ENCODE assay signal across 18 mouse cellular contexts in the genomic region with DNA sequence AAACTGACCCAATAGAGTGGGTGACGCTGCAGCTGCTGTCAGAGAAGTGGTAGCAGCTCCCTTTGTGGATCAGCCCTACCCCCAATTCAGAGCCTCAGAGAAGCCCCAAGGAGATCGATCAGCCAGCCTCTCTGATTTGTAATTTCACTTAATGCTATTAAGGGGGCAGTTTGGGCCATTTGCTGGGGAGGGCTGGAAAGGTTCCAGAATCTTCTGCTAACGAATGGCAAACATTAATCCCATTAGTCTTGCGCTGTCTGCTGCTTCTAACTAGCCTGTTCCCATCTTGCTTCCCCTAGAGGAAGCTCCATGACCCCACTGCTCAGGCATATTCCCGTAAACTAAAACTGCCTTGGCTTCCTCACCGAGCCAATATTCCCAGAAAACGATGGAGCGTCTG. TPM values are rescaled to one million over a fixed set of nuclear protein-coding genes. Genes with fewer than 3 reads are reported as not detected.
"Had no signal": no experiment of that assay in that cellular context is flagged by ENCODE, and none has a peak within 500 bp of the region (broad histone marks: within the 10 kb centered on the region; RNA-seq: fewer than 3 reads in every experiment).

No protein-coding gene starts in this region.

- H3K4me1 ChIP-seq: megakaryocyte, embryonic 14.5 days had no signal

- H3K9me3 ChIP-seq: kidney, embryonic 15.5 days; limb, embryonic 13.5 days; megakaryocyte, embryonic 14.5 days; midbrain, embryonic 15.5 days had no signal

- ATAC-seq: intestine, embryonic 16.5 days; lung, postnatal 0 days had no signal

- H3K4me2 ChIP-seq: kidney, embryonic 15.5 days; limb, embryonic 13.5 days; midbrain, embryonic 15.5 days had no signal

- H3K27ac ChIP-seq: kidney, embryonic 15.5 days; limb, embryonic 13.5 days; liver, embryonic 14.5 days; midbrain, embryonic 15.5 days; stomach, postnatal 0 days had no signal

- H3K36me3 ChIP-seq: kidney, embryonic 15.5 days; limb, embryonic 13.5 days; midbrain, embryonic 15.5 days had no signal

- H3K4me3 ChIP-seq: kidney, embryonic 15.5 days; limb, embryonic 13.5 days; megakaryocyte, embryonic 14.5 days; midbrain, embryonic 15.5 days had no signal

- H3K27me3 ChIP-seq: kidney, embryonic 15.5 days; midbrain, embryonic 15.5 days had no signal

- H3K9ac ChIP-seq: kidney, embryonic 15.5 days; limb, embryonic 13.5 days; liver, embryonic 14.5 days; midbrain, embryonic 15.5 days had no signal

- DNase-seq: kidney, adult 2 months; kidney, postnatal 14 days; layer of hippocampus, adult 9-11 months; layer of hippocampus, postnatal 36 days; lung, adult 18-20 months; lung, postnatal 4 days; right cerebral cortex, adult 18-20 months; right cerebral cortex, postnatal 25 days; thymus, postnatal 4 days had no signal

RNA-seq across cellular contexts. Expression of gene Lrrn2, which starts 59.9 kb away (rescaled TPM):
- total RNA-seq: liver, adult 2 months had no signal
- polyA plus RNA-seq: liver, adult 2 months had no signal
